Mouse (Mus musculus): ENCODE results near the gene Cyb5d1. TPM values are rescaled to one million over a fixed set of nuclear protein-coding genes. Genes with fewer than 3 reads are reported as not detected.

Cyb5d1 gene
- polyA plus RNA-seq, 1 experiment from 2014 or later = 55.0 TPM

- no peak overlapping the region for H3K4me3 ChIP-seq (replicated peaks)
- WGBS = 93% methylated on average over 12 of the region's 12 CpGs
- peaks cover 99% of the 10 kb centered on the region for H3K36me3 ChIP-seq (replicated peaks)
- H3K9ac ChIP-seq = no peak overlapping the region
- H3K4me2 ChIP-seq = no peak overlapping the region
- H3K9me3 ChIP-seq = no peaks in the 10 kb centered on the region
- peaks cover 8% of the 10 kb centered on the region; the same call in 1 of the 2 replicates for H3K4me1 ChIP-seq
- no peak overlapping the region for H3K27ac ChIP-seq
- ATAC-seq (ENCODE audit: low FRiP score) = no peak
- H3K27me3 ChIP-seq = no peaks in the 10 kb centered on the region
Observed at GRCm38 (mm10) chr11:69357690-69358089, 37.7 kb downstream of the Cyb5d1 start.

- 96% methylated on average over 5 of the region's 5 CpGs for WGBS
- no peak overlapping the region for H3K4me2 ChIP-seq
- H3K4me1 ChIP-seq = no peaks in the 10 kb centered on the region
- ATAC-seq (ENCODE audit: low FRiP score) = no peak
- peaks cover 100% of the 10 kb centered on the region for H3K36me3 ChIP-seq (replicated peaks)
- H3K4me3 ChIP-seq (replicated peaks) = no peak overlapping the region
- no peak overlapping the region for H3K27ac ChIP-seq
- H3K27me3 ChIP-seq = no peaks in the 10 kb centered on the region
- H3K9ac ChIP-seq = no peak overlapping the region
- H3K9me3 ChIP-seq = no peaks in the 10 kb centered on the region
Observed at GRCm38 (mm10) chr11:69356544-69356943, 38.9 kb downstream of the Cyb5d1 start.

GRCm38 (mm10) chr11:69346441-69346840 lies 49.0 kb downstream of the Cyb5d1 start:
- H3K9ac ChIP-seq = no peak overlapping the region
- H3K27me3 ChIP-seq = no peaks in the 10 kb centered on the region
- H3K4me2 ChIP-seq = no peak overlapping the region
- no peak overlapping the region for H3K4me3 ChIP-seq (replicated peaks)
- peaks cover 2% of the 10 kb centered on the region for H3K4me1 ChIP-seq
- H3K36me3 ChIP-seq (replicated peaks) = peaks cover 88% of the 10 kb centered on the region
- H3K27ac ChIP-seq = no peak overlapping the region
- no peak for ATAC-seq (ENCODE audit: low FRiP score)
- H3K9me3 ChIP-seq = no peaks in the 10 kb centered on the region
- 92% methylated on average over 26 of the region's 26 CpGs for WGBS

Other genes starting within 250 kb of the Cyb5d1 start
- gene Alox12b, start 238.6 kb downstream of the Cyb5d1 start, polyA plus RNA-seq (2016; fragmentation: Nextera tagmentation; extraction: Ambion mirVana) = not detected in 2 replicates
- not detected in 2 replicates for gene Alox8, start 197.8 kb downstream of the Cyb5d1 start, polyA plus RNA-seq (2016; fragmentation: Nextera tagmentation; extraction: Ambion mirVana)
- gene Gucy2e, start 158.6 kb downstream of the Cyb5d1 start, polyA plus RNA-seq (2016; fragmentation: Nextera tagmentation; extraction: Ambion mirVana) = 0.17 and 0.19 TPM in 2 replicates
- gene Cntrob, start 71.9 kb downstream of the Cyb5d1 start, polyA plus RNA-seq (2016; fragmentation: Nextera tagmentation; extraction: Ambion mirVana) = 49.0 and 52.6 TPM in 2 replicates
- 185 and 192 TPM in 2 replicates for gene Trappc1, start 71.7 kb downstream of the Cyb5d1 start, polyA plus RNA-seq (2016; fragmentation: Nextera tagmentation; extraction: Ambion mirVana)
- 5.1 and 5.5 TPM in 2 replicates for gene Kcnab3, start 69.4 kb downstream of the Cyb5d1 start, polyA plus RNA-seq (2016; fragmentation: Nextera tagmentation; extraction: Ambion mirVana)
- 44.8 and 46.3 TPM in 2 replicates for gene Rnf227, start 55.2 kb downstream of the Cyb5d1 start, polyA plus RNA-seq (2016; fragmentation: Nextera tagmentation; extraction: Ambion mirVana)
- 94.3 and 98.3 TPM in 2 replicates for gene Chd3, start 26.2 kb downstream of the Cyb5d1 start, polyA plus RNA-seq (2016; fragmentation: Nextera tagmentation; extraction: Ambion mirVana)
- gene Naa38, start 144 bp downstream of the Cyb5d1 start, polyA plus RNA-seq (2016; fragmentation: Nextera tagmentation; extraction: Ambion mirVana) = 91.7 and 103 TPM in 2 replicates
- 9.1 and 11.2 TPM in 2 replicates for gene Tmem88, start 2.6 kb upstream of the Cyb5d1 start, polyA plus RNA-seq (2016; fragmentation: Nextera tagmentation; extraction: Ambion mirVana)
- 50.8 and 53.3 TPM in 2 replicates for gene Kdm6b, start 18.0 kb upstream of the Cyb5d1 start, polyA plus RNA-seq (2016; fragmentation: Nextera tagmentation; extraction: Ambion mirVana)
- gene Dnah2, start 153.5 kb upstream of the Cyb5d1 start, polyA plus RNA-seq (2016; fragmentation: Nextera tagmentation; extraction: Ambion mirVana) = 1.7 and 2.1 TPM in 2 replicates
- gene Efnb3, start 164.6 kb upstream of the Cyb5d1 start, polyA plus RNA-seq (2016; fragmentation: Nextera tagmentation; extraction: Ambion mirVana) = 63.7 and 72.7 TPM in 2 replicates
- gene Wrap53, start 184.6 kb upstream of the Cyb5d1 start, polyA plus RNA-seq (2016; fragmentation: Nextera tagmentation; extraction: Ambion mirVana) = 33.0 and 36.0 TPM in 2 replicates
- 120 and 124 TPM in 2 replicates for gene Trp53, start 184.7 kb upstream of the Cyb5d1 start, polyA plus RNA-seq (2016; fragmentation: Nextera tagmentation; extraction: Ambion mirVana)
- 11.9 and 12.6 TPM in 2 replicates for gene Atp1b2, start 210.3 kb upstream of the Cyb5d1 start, polyA plus RNA-seq (2016; fragmentation: Nextera tagmentation; extraction: Ambion mirVana)
- not detected in 2 replicates for gene Shbg, start 222.3 kb upstream of the Cyb5d1 start, polyA plus RNA-seq (2016; fragmentation: Nextera tagmentation; extraction: Ambion mirVana)
- gene Sat2, start 226.4 kb upstream of the Cyb5d1 start, polyA plus RNA-seq (2016; fragmentation: Nextera tagmentation; extraction: Ambion mirVana) = 15.8 and 21.5 TPM in 2 replicates
- gene Fxr2, start 237.4 kb upstream of the Cyb5d1 start, polyA plus RNA-seq (2016; fragmentation: Nextera tagmentation; extraction: Ambion mirVana) = 46.0 and 48.9 TPM in 2 replicates

Data from forebrain, embryonic 12.5 days (tissue).